Mouse (Mus musculus) liver, embryonic 14.5 days (tissue): ENCODE measurements around the gene Dgcr6. TPM values are rescaled to one million over a fixed set of nuclear protein-coding genes. Genes with fewer than 3 reads are reported as not detected.

Source experiments
- ATAC-seq: fragments of 200-750 bp; cut with Nextera tagmentation; 2 replicates; pipeline ENCODE4 v1.8.0; 2017; ENCODE audit warnings: moderate number of reproducible peaks, mild to moderate bottlenecking, moderate library complexity; ENCODE audit not compliant: insufficient read depth
- DNase-seq, 3 experiments: peaks; one replicate each; pipeline ENCODE4 v3.0.0-alpha.2; 2012 to 2013; ENCODE audit warnings: low read depth in 3 of 3, low spot score in 3 of 3
- H3K27ac ChIP-seq: fragments of 300-500 bp; sonication (generic); 2 replicates; pipeline ENCODE4 v1.5.1; 2014; ENCODE audit warnings: moderate library complexity, mild to moderate bottlenecking, control low read depth, inconsistent platforms
- H3K27me3 ChIP-seq: fragments of 300-500 bp; sonication (generic); 2 replicates; pipeline ENCODE4 v1.6.1; 2014; ENCODE audit warnings: mild to moderate bottlenecking, low read length, moderate library complexity; ENCODE audit not compliant: control insufficient read depth, insufficient read depth
- H3K36me3 ChIP-seq: fragments of 300-500 bp; sonication (generic); replicated peaks from 2 replicates; pipeline ENCODE4 v1.6.1; 2014; ENCODE audit warnings: low read depth; ENCODE audit not compliant: control insufficient read depth, insufficient read depth
- H3K4me1 ChIP-seq, 2 experiments: fragments of 200-500 bp in 1 of 2; fragments of 300-500 bp in 1 of 2; sonication (generic) in 1 of 2; replicated peaks; 2 replicates each; pipeline ENCODE4 v1.6.1; 2012 to 2014; ENCODE audit warnings: antibody characterized with exemption in 1 of 2, inconsistent platforms in 1 of 2, low read length in 1 of 2; ENCODE audit not compliant: control insufficient read depth in 2 of 2, insufficient read depth in 2 of 2
- H3K4me2 ChIP-seq: fragments of 300-500 bp; sonication (generic); 2 replicates; pipeline ENCODE4 v1.6.1; 2014; ENCODE audit warnings: low read depth, mild to moderate bottlenecking, control low read depth, moderate library complexity
- H3K4me3 ChIP-seq, 2 experiments: fragments of 200-500 bp in 1 of 2; fragments of 300-500 bp in 1 of 2; sonication (generic) in 1 of 2; 2 replicates each; pipeline ENCODE4 v1.5.1; 2012 to 2014; ENCODE audit warnings: low read depth in 2 of 2, low read length in 2 of 2, mild to moderate bottlenecking in 2 of 2, control low read depth in 1 of 2, inconsistent platforms in 1 of 2, moderate library complexity in 1 of 2; ENCODE audit not compliant: insufficient read depth in 1 of 2
- H3K9ac ChIP-seq: fragments of 300-500 bp; sonication (generic); replicated peaks from 2 replicates; pipeline ENCODE4 v1.6.1; 2014; ENCODE audit warnings: mild to moderate bottlenecking, control low read depth, moderate library complexity
- H3K9me3 ChIP-seq: fragments of 300-500 bp; sonication (generic); 2 replicates; pipeline ENCODE4 v1.6.1; 2016; ENCODE audit warnings: low read length, mixed read lengths; ENCODE audit not compliant: control insufficient read depth
- CTCF ChIP-seq: IDR thresholded peaks from 2 replicates; pipeline ENCODE4 v1.5.1; 2016; ENCODE audit warnings: antibody characterized with exemption, low read depth, control low read depth
- EP300 ChIP-seq: IDR thresholded peaks from 2 replicates; pipeline ENCODE4 v1.6.1; 2016; ENCODE audit warnings: antibody characterized with exemption, low read depth
- WGBS: fragments of 180-500 bp; shearing (Covaris S2); extraction: QIAGEN DNeasy Blood & Tissue Kit; methylation state at CpG from one replicate; pipeline ENCODE4 v1.1.7; 2014; ENCODE audit not compliant: insufficient replicate concordance; 5-methylcytosine and 5-hydroxymethylcytosine counted together
- polyA plus RNA-seq, 2 experiments: library from polyadenylated mRNA; depleted of rRNA in 1 of 2; stranded (reverse) in 1 of 2; unstranded in 1 of 2; fragments of >200 nt; fragmentation: Nextera tagmentation in 1 of 2; extraction: Ambion mirVana in 1 of 2; gene quantifications; 2 replicates each; pipeline versions ENCODE4 v1.2.1 to v1.2.3; 2012 to 2014

The Dgcr6 gene
- polyA plus RNA-seq, 2 experiments: 12.5 to 22.1 TPM

- peak; percentile 77; the same call in 1 of the 2 replicates for ATAC-seq
- TF ChIP-seq CTCF: peak; percentile 77
- TF ChIP-seq EP300: no peak
- DNase-seq: peak; percentile 62 to 71 (median 64)
- no peaks in the 10 kb centered on the region for H3K4me1 ChIP-seq
- 10% methylated on average over 16 of the region's 16 CpGs for WGBS
- H3K9me3 ChIP-seq: no peaks in the 10 kb centered on the region
- no peaks in the 10 kb centered on the region for H3K36me3 ChIP-seq
- no peaks in the 10 kb centered on the region for H3K27me3 ChIP-seq
- no peak overlapping the region for H3K4me2 ChIP-seq
- no peak overlapping the region for H3K4me3 ChIP-seq
- no peak overlapping the region for H3K27ac ChIP-seq
- H3K9ac ChIP-seq: no peak overlapping the region
These were observed 16.2 kb upstream of the Dgcr6 start for GRCm38 (mm10) chr16:18036425-18036955.

GRCm38 (mm10) chr16:18037025-18037424, 15.6 kb upstream of the Dgcr6 start:
- no peak for ATAC-seq
- DNase-seq: no peak
- no peak overlapping the region for H3K9ac ChIP-seq
- H3K36me3 ChIP-seq: no peaks in the 10 kb centered on the region
- no peaks in the 10 kb centered on the region for H3K4me1 ChIP-seq
- 43% methylated on average over 9 of the region's 9 CpGs for WGBS
- TF ChIP-seq EP300: no peak
- no peak for TF ChIP-seq CTCF
- no peak overlapping the region for H3K4me2 ChIP-seq
- H3K27me3 ChIP-seq: no peaks in the 10 kb centered on the region
- H3K9me3 ChIP-seq: no peaks in the 10 kb centered on the region
- no peak overlapping the region for H3K27ac ChIP-seq
- H3K4me3 ChIP-seq: no peak overlapping the region

- no peaks in the 10 kb centered on the region for H3K4me1 ChIP-seq
These were observed 7.7 kb upstream of the Dgcr6 start for GRCm38 (mm10) chr16:18044991-18045390.

GRCm38 (mm10) chr16:18047660-18048059, 5.0 kb upstream of the Dgcr6 start:
- ATAC-seq: no peak
- no peaks in the 10 kb centered on the region for H3K36me3 ChIP-seq
- H3K27ac ChIP-seq: no peak overlapping the region
- H3K9ac ChIP-seq: no peak overlapping the region
- H3K4me1 ChIP-seq: no peaks in the 10 kb centered on the region
- peak in 1 of 3 experiments; percentile 23 for DNase-seq
- H3K9me3 ChIP-seq: no peaks in the 10 kb centered on the region
- WGBS: 1% methylated on average over 3 of the region's 3 CpGs
- H3K4me3 ChIP-seq: no peak overlapping the region
- no peaks in the 10 kb centered on the region for H3K27me3 ChIP-seq
- no peak overlapping the region for H3K4me2 ChIP-seq
- TF ChIP-seq EP300 (no peak), CTCF (peak; percentile 47)

More at GRCm38 (mm10) chr16:18044991-18045390, 7.7 kb upstream of the Dgcr6 start:
- no peak overlapping the region for H3K27ac ChIP-seq
- H3K4me3 ChIP-seq: no peak overlapping the region
- no peak overlapping the region for H3K4me2 ChIP-seq
- no peak for TF ChIP-seq EP300
- no peak for TF ChIP-seq CTCF
- DNase-seq (no peak), ATAC-seq (no peak)
- H3K9ac ChIP-seq: no peak overlapping the region
- 64% methylated on average over 10 of the region's 10 CpGs for WGBS
- H3K36me3 ChIP-seq: no peaks in the 10 kb centered on the region
- no peaks in the 10 kb centered on the region for H3K9me3 ChIP-seq
- H3K27me3 ChIP-seq: no peaks in the 10 kb centered on the region

GRCm38 (mm10) chr16:18048071-18048470, 4.6 kb upstream of the Dgcr6 start:
- ATAC-seq (no peak), DNase-seq (no peak)
- no peaks in the 10 kb centered on the region for H3K4me1 ChIP-seq
- no peak for TF ChIP-seq EP300
- TF ChIP-seq CTCF: no peak
- H3K27ac ChIP-seq: no peak overlapping the region
- no peak overlapping the region for H3K9ac ChIP-seq
- H3K4me3 ChIP-seq: no peak overlapping the region
- 49% methylated on average over 8 of the region's 8 CpGs for WGBS
- H3K27me3 ChIP-seq: no peaks in the 10 kb centered on the region
- H3K4me2 ChIP-seq: no peak overlapping the region
- no peaks in the 10 kb centered on the region for H3K36me3 ChIP-seq
- no peaks in the 10 kb centered on the region for H3K9me3 ChIP-seq
